ENCODE assay signal across 19 mouse cellular contexts in the genomic region with DNA sequence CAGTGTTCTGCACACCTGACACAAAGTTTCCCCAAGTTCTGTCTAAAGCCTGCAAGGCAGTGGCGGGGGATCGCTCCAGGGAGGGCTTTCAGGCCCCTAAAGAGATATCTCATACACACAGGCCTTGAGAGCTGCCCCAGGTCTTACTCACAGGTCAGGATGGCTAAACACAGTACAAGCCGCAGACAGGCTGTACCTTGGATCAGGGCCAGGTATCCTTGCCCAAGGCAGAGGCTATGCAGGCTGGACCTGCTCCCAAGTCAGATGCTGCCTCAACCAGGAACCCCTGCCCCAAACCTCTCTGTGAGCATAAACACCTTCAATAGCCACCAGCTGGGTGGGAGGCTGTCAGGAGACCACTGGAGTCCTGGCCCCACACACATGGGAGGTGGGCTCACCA.
DNase-seq lines count a peak whose midpoint lies in the region; ATAC-seq and TF ChIP-seq lines count a peak whose summit lies in the region.
"Had no signal": no experiment of that assay in that cellular context is flagged by ENCODE, and none has a peak within 500 bp of the region (broad histone marks: within the 10 kb centered on the region; RNA-seq: fewer than 3 reads in every experiment).

No protein-coding gene starts in this region.

- H3K4me1 ChIP-seq in liver, adult 2 months (ENCODE audit: control insufficient read depth, insufficient read depth, low read length) = peaks cover 6% of the 10 kb centered on the region
- 0 out of 2 replicates have a peak, but pooled peaks cover 2% of the 10 kb centered on the region for H3K4me1 ChIP-seq in liver, embryonic 11.5 days (replicated peaks; ENCODE audit: control insufficient read depth, insufficient read depth, low read length)
- H3K4me1 ChIP-seq in kidney, embryonic 14.5 days (ENCODE audit: control insufficient read depth, insufficient read depth, low read length) = no peaks in the 10 kb centered on the region
- H3K4me1 ChIP-seq: forebrain, embryonic 13.5 days; heart, embryonic 12.5 days had no signal

- no peaks in the 10 kb centered on the region for H3K36me3 ChIP-seq in liver, adult 2 months (ENCODE audit: control insufficient read depth, insufficient read depth, low read length)
- H3K36me3 ChIP-seq in liver, embryonic 11.5 days (ENCODE audit: control insufficient read depth, insufficient read depth, low read length) = no peaks in the 10 kb centered on the region
- no peaks in the 10 kb centered on the region for H3K36me3 ChIP-seq in kidney, embryonic 14.5 days (ENCODE audit: control insufficient read depth, insufficient read depth, low read length)
- H3K36me3 ChIP-seq: embryonic facial prominence, embryonic 10.5 days; heart, embryonic 12.5 days had no signal

- H3K27me3 ChIP-seq in liver, adult 2 months (ENCODE audit: control insufficient read depth, insufficient read depth, low read length) = no peaks in the 10 kb centered on the region
- H3K27me3 ChIP-seq in liver, embryonic 11.5 days (replicated peaks; ENCODE audit: control insufficient read depth, insufficient read depth, low read length) = no peaks in the 10 kb centered on the region
- H3K27me3 ChIP-seq in kidney, embryonic 14.5 days (ENCODE audit: control insufficient read depth, insufficient read depth, low read length) = no peaks in the 10 kb centered on the region
- H3K27me3 ChIP-seq: forebrain, embryonic 13.5 days; heart, embryonic 12.5 days; Patski had no signal

- H3K9me3 ChIP-seq in liver, embryonic 11.5 days (ENCODE audit: control insufficient read depth, low read length) = no peaks in the 10 kb centered on the region
- 0 out of 2 replicates have a peak, but pooled peaks cover 2% of the 10 kb centered on the region for H3K9me3 ChIP-seq in kidney, embryonic 14.5 days (ENCODE audit: control insufficient read depth, low read length)
- H3K9me3 ChIP-seq: forebrain, embryonic 13.5 days; heart, embryonic 12.5 days had no signal

- no peaks in the 10 kb centered on the region for H3K79me2 ChIP-seq in liver, adult 2 months (ENCODE audit: control insufficient read depth, insufficient read depth, low read length)

- WGBS in liver, adult 2 months = 66% methylated on average over 3 of the region's 3 CpGs
- 78% methylated on average over 3 of the region's 3 CpGs for WGBS in liver, embryonic 11.5 days
- 81% methylated on average over 3 of the region's 3 CpGs for WGBS in kidney, embryonic 14.5 days

- TF ChIP-seq POLR2A in liver, adult 2 months (IDR thresholded peaks at IDR 0.05; ENCODE audit: extremely low read depth, insufficient read depth, low read length) = no peak

- no peak overlapping the region for H3K4me3 ChIP-seq in liver, adult 2 months (ENCODE audit: insufficient read depth, low read depth, low read length)
- H3K4me3 ChIP-seq in liver, embryonic 11.5 days (ENCODE audit: low read depth, low read length) = no peak overlapping the region
- H3K4me3 ChIP-seq in kidney, embryonic 14.5 days (ENCODE audit: low read length) = no peak overlapping the region
- H3K4me3 ChIP-seq: embryonic facial prominence, embryonic 10.5 days; forebrain, embryonic 13.5 days; heart, embryonic 12.5 days had no signal

- TF ChIP-seq CTCF in liver, adult 2 months (IDR thresholded peaks at IDR 0.05; ENCODE audit: low read depth, low read length) = no peak

- no peak overlapping the region for H3K4me2 ChIP-seq in liver, embryonic 11.5 days
- no peak overlapping the region for H3K4me2 ChIP-seq in kidney, embryonic 14.5 days (replicated peaks; ENCODE audit: low read depth, low read length)
- H3K4me2 ChIP-seq: forebrain, embryonic 13.5 days; heart, embryonic 12.5 days had no signal

- H3K9ac ChIP-seq in liver, adult 2 months (ENCODE audit: low read depth, low read length) = no peak overlapping the region
- H3K9ac ChIP-seq in liver, embryonic 11.5 days (ENCODE audit: low read depth, low read length) = no peak overlapping the region
- no peak overlapping the region for H3K9ac ChIP-seq in kidney, embryonic 14.5 days (ENCODE audit: low read depth, low read length)
- H3K9ac ChIP-seq: forebrain, embryonic 13.5 days; forebrain, postnatal 0 days; heart, embryonic 12.5 days had no signal

- no peak for ATAC-seq in liver, embryonic 11.5 days (replicated peaks; ENCODE audit: low FRiP score)
- ATAC-seq in kidney, embryonic 14.5 days (ENCODE audit: low FRiP score, low TSS enrichment) = no peak
- ATAC-seq: forebrain, embryonic 13.5 days; forebrain, postnatal 0 days; hindbrain, embryonic 16.5 days; inflammation-experienced regulatory T-cells, adult 6 months; intestine, postnatal 0 days; Patski had no signal

- H3K27ac ChIP-seq in liver, adult 2 months (replicated peaks; ENCODE audit: insufficient read depth, low read depth, low read length) = no peak overlapping the region
- H3K27ac ChIP-seq in liver, embryonic 11.5 days (ENCODE audit: low read depth, low read length) = no peak overlapping the region
- no peak overlapping the region for H3K27ac ChIP-seq in kidney, embryonic 14.5 days (ENCODE audit: low read depth, low read length)
- H3K27ac ChIP-seq: embryonic facial prominence, embryonic 10.5 days; forebrain, embryonic 13.5 days had no signal

- DNase-seq in adrenal gland, adult (ENCODE audit: inconsistent age in 2 of 2, low spot score in 1 of 2) = peak; percentile 67 to 76
- DNase-seq in adrenal gland, postnatal 4 days (ENCODE audit: low spot score in 2 of 2) = no peak
- DNase-seq in liver, adult 2 months (ENCODE audit: extremely low read depth, low read depth, low spot score) = peak; percentile 41
- no peak for DNase-seq in liver, embryonic 11.5 days (ENCODE audit: low spot score)
- DNase-seq in 3T3-L1 (ENCODE audit: low read depth, low spot score) = peak; percentile 49
- DNase-seq in adrenal gland, postnatal 10 days = peak; percentile 37
- no peak for DNase-seq in urinary bladder, postnatal 25 days (ENCODE audit: low spot score)
- DNase-seq: cerebellum, adult 18-20 months; cerebellum, adult 9-11 months; forebrain, postnatal 0 days; gastrocnemius, postnatal 25 days had no signal

Comparison
In these comparisons a context has a peak if more than half of its experiments do, and no peak if none do; other contexts are left out.
1. DNase-seq: peak in adrenal gland, adult (2 of 2), liver, adult 2 months (single experiment), 3T3-L1 (single experiment) and adrenal gland, postnatal 10 days (single experiment); none in adrenal gland, postnatal 4 days (0 of 2), liver, embryonic 11.5 days (single experiment) and urinary bladder, postnatal 25 days (single experiment).